Mouse (Mus musculus) left cerebral cortex, adult 2 months (tissue): ENCODE data around the gene Apobec2. TPM values are rescaled to one million over a fixed set of nuclear protein-coding genes. Genes with fewer than 3 reads are reported as not detected.
"Not testable (repeated sequence)": the region's sequence is repeated elsewhere in the genome, so short reads cannot be mapped to it uniquely, and the experiment has no call there.

Source experiments
- DNase-seq, 2 experiments: peaks; one replicate each; pipeline ENCODE4 v3.0.0; 2021 to 2022; ENCODE audit warnings: low spot score in 2 of 2, mixed read lengths in 1 of 2; ENCODE audit errors: extremely low spot score in 1 of 2
- H3K27ac ChIP-seq: fragments of 200-600 bp; 2 replicates; pipeline ENCODE4 v1.8.1; 2022
- H3K4me3 ChIP-seq: fragments of 200-600 bp; 2 replicates; pipeline ENCODE4 v1.8.1; 2022
- CTCF ChIP-seq: fragments of 200-600 bp; IDR thresholded peaks from 2 replicates; pipeline ENCODE4 v1.8.1; 2022; ENCODE audit warnings: antibody characterized with exemption, mild to moderate bottlenecking, moderate library complexity
- intact Hi-C: fragments of 180-260 bp; cut with DNase I; formaldehyde crosslinking; loops from one replicate; pipeline ENCODE4 v1.15.1; 2025
- long read RNA-seq, 2 experiments: library from polyadenylated mRNA; stranded (forward); transcript quantifications; one replicate each; pipeline ENCODE4 v2.0.0; 2021; ENCODE audit warnings: borderline mapping rate in 2 of 2
- total RNA-seq, 2 experiments: library from RNA; stranded (reverse); gene quantifications; 2 replicates each; pipeline ENCODE4 v1.2.3; 2021

Gene Apobec2
- not detected for total RNA-seq
- long read RNA-seq, experiment 1, result 0 reads
- long read RNA-seq, experiment 2, result 0 reads

DNA sequence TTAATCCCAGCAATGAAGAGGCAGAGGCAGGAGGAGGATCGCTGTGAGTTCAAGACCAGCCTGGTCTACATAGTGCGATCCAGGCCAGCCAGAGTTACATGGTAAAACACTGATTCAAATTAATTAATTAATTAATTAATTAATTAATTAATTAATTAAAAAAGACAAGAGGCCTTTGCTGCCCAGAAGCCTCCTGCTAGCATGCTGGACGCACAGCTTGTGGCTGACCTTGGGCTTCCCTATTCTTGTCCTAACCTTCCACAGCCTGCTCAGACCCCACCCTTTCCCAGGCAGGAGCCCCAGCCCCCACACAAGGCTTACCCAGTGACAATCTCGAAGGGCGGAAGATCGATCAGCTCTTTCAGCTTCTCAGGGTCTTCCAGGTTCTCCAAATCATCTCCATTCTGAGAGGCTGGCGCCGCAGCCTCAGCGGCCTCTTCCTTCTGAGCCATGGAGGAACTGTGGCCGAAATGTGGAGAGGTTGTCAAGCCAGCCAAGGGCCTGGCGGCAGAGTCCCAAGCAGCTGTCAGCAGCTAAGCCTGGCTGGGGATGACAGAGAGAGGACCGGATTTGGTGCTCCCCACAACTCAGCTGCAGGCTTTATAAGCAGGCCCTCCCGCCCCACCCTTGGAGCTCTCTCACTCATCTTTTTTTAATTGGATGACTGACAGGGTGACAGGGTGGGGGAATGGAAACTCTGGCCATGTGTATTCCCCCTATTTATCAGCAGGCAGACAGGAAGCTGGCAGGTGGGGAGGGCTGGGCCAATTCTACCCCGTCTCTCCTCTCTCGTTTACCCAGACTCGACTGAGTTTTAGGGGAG lies at the start of gene Apobec2:
Gene Apobec2, minus strand, starts transcription at position 773 of the 823 bp plus-strand sequence.
- no peak for TF ChIP-seq CTCF
- intact Hi-C loops, result no loop called here
- H3K4me3 ChIP-seq, result no peak within 1 kb of the TSS
- DNase-seq, result no peak
- H3K27ac ChIP-seq, result no peak within 1 kb of the TSS

DNA sequence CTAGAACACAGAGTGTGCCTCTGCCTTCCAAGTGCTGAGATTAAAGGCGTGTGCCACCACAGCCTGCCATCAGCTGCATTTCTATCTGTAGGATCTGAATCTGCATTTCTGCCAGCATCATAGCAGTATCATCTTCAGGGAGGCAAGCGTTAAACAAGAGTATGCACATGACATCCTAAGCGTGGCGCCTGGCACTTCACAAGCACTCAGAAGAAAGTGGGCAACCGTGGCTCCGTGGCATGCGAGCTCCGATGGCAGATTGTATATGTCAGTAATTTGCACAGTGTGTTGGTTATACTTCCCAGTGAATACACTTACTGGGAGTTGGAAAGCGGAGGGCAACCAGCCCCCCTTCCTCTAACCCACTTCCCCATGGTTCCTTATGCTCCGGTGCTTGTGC lies 47.2 kb upstream of the Apobec2 start:
- no peak for DNase-seq
- no peak for TF ChIP-seq CTCF
- intact Hi-C loops, result no loop called here
- no peak overlapping the region for H3K4me3 ChIP-seq
- H3K27ac ChIP-seq, result no peak overlapping the region

DNA sequence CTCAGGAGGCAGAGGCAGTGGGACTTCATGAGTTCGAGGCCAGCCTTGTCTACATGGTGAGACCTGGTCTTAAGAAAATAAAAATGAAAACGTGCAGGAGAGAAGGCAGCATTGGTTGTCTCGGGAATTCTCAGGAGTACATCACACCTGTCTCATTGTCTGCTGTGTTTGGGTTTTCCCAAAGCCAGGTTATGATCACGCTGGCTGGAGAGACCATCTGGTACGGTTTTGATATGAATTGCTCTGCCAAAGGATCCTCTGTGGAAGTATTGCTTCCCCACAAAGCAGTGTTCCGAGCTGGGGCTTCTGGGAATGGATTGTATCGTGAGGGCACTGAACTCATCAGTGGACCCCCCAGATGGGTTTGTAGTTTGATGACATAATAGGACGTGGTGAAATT lies 42.7 kb upstream of the Apobec2 start:
- H3K4me3 ChIP-seq, result no peak overlapping the region
- no peak overlapping the region for H3K27ac ChIP-seq
- TF ChIP-seq CTCF, result no peak
- DNase-seq, result no peak
- intact Hi-C loops, result no loop called here

DNA sequence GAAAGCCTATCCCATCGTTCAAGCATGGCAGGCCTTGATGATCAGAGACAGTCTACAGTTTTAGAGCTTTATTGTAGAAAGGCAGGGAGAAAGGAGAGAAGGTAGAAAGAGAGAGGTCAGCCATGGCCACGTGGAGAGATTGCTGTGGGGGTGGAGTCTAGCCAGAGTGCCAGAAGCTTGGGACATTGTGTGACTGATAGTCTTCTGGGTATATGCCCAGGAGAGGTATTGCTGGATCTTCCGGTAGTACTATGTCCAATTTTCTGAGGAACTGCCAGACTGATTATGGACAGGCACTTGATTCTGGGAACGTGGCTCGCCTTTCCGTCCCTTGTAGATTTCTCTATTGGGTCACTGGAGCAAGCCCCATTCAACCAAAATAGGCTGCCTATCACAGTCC lies 41.6 kb upstream of the Apobec2 start:
- H3K4me3 ChIP-seq, DNase-seq, intact Hi-C loops, H3K27ac ChIP-seq: not testable (repeated sequence)

DNA sequence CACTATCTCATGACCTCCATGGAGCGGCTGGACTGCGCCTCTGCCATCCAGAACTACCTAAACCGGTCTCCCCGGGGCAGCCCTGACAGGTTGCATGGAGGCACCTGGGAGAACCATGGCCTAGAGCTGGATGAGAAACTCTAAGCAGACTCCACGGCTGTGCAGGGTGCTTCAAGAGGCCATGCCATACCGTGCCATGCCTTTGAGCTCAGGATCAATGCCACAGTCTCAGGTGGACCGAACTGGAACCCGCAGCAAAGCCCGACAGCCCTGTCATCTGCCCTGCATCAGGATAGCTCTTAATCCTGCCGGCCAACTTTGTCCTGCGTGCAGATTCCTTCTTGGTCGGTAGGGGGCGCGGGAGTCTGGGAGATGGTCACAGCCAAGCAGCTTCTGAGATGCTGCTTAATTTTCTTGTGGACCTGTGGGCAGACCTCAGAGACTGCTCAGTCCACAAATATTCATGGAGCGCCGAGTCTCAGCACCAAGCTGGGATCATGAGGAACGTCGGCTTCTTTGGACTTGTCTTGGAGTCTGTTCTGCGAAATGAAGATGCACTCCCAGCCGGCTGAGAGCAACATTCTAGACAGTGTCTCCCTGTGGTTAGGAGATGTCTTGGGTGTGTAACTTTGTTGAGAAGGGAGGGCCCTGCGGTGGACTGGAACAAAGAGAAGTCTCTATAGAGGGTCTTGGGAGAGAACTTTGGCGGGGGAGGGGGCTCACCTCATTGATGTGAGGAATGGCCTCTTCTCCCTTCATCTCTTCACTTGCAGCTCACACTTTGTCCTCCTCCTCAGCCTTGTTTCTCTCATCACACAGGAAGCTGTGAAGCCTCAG lies 34.9 kb upstream of the Apobec2 start:
- intact Hi-C loops, result loop anchor here (1.0 to 5.0 kb wide), 4 partner anchors 135 to 935 kb away; partner anchors contain the start of gene Lrfn2
- no peak overlapping the region for H3K27ac ChIP-seq
- H3K4me3 ChIP-seq, result no peak overlapping the region
- DNase-seq, result peak; percentile 83 to 93
- TF ChIP-seq CTCF, result peak; percentile 95

DNA sequence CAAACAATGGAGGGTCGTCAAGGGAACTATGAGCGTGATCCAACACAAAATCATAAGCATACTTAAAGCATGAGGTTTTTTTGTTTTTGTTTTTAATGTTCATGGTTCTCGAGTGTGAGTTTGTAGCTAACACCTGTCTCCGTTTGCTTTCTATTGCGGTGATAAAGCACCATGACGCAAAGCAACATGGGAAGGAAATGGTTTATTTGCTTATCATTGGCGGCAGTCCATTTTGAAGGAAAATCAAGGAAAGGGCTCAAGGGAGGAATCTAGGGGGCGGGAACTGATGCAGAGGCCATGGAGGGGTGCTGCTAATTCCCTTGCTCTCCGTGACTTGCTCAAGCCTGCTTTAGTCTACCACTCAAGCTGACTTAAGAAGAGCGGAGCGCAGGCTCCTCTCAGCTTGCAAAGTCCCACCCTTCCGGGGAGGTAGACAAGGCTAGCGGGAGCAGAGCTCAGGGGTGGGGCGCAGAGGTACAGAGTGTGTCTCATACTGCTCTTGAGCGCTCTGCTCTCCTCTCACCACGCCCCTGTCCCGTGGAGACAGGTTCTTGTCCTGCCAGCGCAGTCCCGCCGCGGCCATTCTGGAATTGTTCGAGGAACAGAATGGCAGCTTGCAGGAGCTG lies 34.2 kb upstream of the Apobec2 start:
- Histone ChIP-seq H3K4me3 (no peak overlapping the region), H3K27ac (no peak overlapping the region)
- no peak for DNase-seq
- intact Hi-C loops, result loop anchor here (1.0 to 5.0 kb wide), 4 partner anchors 135 to 935 kb away; partner anchors contain the start of gene Lrfn2
- no peak for TF ChIP-seq CTCF

DNA sequence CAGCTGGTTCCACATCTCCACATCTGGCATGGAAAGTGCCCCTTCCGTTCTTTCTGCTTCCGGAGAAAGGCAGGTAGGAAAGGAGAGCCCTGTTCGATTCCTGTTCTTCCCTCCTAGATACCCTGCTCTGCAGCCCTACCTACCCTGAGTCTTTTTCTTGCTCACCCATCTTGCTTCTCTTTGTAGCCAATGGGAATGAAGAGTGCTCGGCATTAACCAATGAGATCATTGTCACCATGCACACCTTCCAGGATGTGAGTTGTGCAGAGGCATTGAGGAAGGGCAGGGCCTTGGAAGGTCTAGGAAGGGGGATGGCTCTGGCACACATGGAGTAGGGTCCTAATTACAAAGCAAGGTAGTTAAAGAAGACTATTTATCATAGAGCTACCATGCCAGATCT lies 30.7 kb upstream of the Apobec2 start:
- intact Hi-C loops, result no loop called here

DNA sequence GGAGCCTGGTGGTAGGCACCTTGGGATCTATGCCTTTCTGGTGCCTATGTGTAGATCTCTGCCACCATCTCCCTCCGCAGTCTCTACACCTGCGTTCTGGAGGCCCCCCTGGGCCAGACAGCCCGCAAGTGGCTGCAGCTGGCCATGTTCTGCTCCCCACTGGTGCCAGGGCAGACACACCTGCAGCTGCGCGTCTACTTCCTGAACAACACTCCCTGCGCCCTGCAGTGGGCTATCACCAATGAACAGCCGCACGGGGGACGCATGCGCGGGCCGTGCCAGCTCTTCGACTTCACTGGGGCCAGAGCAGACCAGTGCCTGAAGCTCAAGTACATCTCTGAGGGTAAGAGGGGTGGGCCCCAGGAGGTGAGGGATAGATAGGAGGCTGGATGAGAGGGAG lies 29.4 kb upstream of the Apobec2 start:
- H3K27ac ChIP-seq, result no peak overlapping the region
- no peak for TF ChIP-seq CTCF
- no peak for DNase-seq
- no peak overlapping the region for H3K4me3 ChIP-seq
- intact Hi-C loops, result no loop called here

More for the DNA sequence above, 30.7 kb upstream of the Apobec2 start:
- no peak overlapping the region for H3K27ac ChIP-seq
- TF ChIP-seq CTCF, result no peak
- no peak overlapping the region for H3K4me3 ChIP-seq
- no peak for DNase-seq

DNA sequence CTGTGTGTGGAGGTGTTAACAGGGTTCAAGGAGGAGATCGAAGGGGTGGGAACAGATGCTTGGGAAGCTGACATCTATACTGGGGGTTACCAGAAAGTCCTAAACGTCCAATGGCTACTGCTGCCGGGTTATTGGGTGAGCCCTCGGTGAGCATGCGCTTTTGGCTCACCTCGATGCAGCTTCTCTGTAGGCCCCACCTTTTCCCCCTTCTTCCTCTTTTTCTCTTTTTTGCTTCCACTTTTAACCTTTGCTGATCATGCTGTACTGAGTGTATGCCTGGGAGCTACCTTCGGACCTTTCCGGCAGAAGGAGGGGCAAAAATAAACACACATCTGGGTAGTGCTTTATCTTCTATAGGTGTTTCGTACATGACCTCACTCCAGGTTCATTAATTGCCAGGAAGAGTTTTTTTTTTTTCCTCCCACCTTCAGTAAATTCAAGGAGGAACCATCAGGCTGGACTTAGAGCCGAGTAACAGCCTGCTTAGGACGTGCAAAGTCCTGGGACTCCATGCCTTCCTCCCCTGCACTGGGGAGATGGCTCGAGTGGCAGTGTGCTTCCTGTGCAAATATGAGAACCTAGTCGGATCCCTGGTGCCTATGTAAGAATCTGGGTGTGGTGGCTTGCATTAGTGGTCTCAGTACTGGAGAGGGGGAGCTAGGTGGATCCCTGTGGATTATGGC lies 25.4 kb upstream of the Apobec2 start:
- Histone ChIP-seq H3K27ac (no peak overlapping the region), H3K4me3 (no peak overlapping the region)
- DNase-seq, result no peak
- TF ChIP-seq CTCF, result no peak
- intact Hi-C loops, result no loop called here

DNA sequence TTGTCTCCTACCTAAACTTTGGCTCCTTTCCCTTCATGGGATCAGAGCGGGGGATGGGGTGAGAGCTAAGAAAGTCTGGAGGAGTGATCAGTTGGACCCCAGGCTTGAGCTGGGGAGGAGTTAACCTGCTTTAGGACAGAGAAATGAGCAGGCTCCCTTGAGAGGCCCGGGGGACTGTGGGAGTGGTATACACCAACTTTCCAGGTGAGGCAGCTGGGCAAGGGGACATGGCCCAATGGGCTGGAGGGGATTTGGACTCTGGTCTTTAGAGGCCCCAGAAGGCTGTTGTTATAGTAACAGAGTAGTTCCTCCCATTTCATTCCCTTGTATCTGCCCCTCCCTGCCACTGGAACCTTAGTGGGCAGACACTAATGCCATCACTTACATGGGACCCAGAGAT lies 23.2 kb upstream of the Apobec2 start:
- TF ChIP-seq CTCF, result no peak
- intact Hi-C loops, result no loop called here
- no peak overlapping the region for H3K4me3 ChIP-seq
- no peak overlapping the region for H3K27ac ChIP-seq
- no peak for DNase-seq

GRCm38 (mm10) chr17:48454688-48455087 lies 22.0 kb upstream of the Apobec2 start, which contains the start of gene Unc5cl:
Gene Unc5cl (plus strand): TSS chr17:48454901.
- DNase-seq, result no peak
- Histone ChIP-seq H3K4me3 (no peak within 1 kb of the TSS), H3K27ac (no peak within 1 kb of the TSS)
- TF ChIP-seq CTCF, result no peak
- intact Hi-C loops, result no loop called here
